Mouse (Mus musculus) gastrocnemius, adult 8-10 months (tissue): Measurements from ENCODE around the gene G6pc. TPM values are rescaled to one million over a fixed set of nuclear protein-coding genes. Genes with fewer than 3 reads are reported as not detected.
"Not testable (repeated sequence)": the region's sequence is repeated elsewhere in the genome, so short reads cannot be mapped to it uniquely, and the experiment has no call there.

Source experiments
- DNase-seq, 2 experiments: peaks; one replicate each; pipeline ENCODE4 v3.0.0; 2022; ENCODE audit warnings: low spot score in 2 of 2
- total RNA-seq, 4 experiments: library from RNA; stranded (reverse); gene quantifications; 2 replicates each; pipeline ENCODE4 v1.2.4; 2022

Gene G6pc
- under 1 TPM in 1 of 4 experiments, not detected in 3; 0.16 TPM for total RNA-seq

DNA sequence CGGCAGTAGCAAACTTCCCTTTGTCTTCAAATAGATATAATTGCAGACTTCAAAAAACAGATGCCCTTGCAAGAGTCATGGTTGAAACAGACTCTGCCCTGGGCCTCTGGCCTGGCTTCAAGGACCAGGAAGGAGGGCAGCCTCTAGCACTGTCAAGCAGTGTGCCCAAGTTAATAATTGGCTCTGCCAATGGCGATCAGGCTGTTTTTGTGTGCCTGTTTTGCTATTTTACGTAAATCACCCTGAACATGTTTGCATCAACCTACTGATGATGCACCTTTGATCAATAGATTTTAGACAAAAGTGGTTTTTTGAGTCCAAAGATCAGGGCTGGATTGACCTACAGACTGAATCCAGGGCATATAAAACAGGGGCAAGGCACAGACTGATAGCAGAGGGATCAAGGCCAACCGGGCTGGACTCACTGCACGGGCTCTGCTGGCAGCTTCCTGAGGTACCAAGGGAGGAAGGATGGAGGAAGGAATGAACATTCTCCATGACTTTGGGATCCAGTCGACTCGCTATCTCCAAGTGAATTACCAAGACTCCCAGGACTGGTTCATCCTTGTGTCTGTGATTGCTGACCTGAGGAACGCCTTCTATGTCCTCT lies at the start of gene G6pc:
Gene G6pc (plus strand): TSS at position 236 of the 610 bp plus-strand sequence.
- no peak for DNase-seq

DNA sequence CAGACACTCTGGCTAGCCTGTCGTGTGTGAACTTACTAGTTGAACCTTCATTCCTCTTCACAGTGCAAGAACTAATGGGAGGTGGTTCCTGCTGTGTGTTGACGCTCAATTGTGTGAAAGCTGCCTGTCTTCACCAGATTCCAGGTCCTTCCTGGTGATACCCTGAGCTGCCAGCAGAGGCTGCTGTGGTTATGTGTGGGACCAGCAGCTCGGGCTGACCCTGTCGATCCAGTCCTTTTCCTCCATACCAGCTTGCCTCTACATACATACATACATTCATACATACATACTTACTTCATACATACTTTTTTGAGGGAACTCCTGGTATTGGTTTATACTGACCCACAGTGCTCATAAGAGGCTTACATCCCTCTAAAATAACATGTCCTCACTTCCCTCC lies 43.8 kb upstream of the G6pc start:
- DNase-seq = peak; percentile 30 to 36

DNA sequence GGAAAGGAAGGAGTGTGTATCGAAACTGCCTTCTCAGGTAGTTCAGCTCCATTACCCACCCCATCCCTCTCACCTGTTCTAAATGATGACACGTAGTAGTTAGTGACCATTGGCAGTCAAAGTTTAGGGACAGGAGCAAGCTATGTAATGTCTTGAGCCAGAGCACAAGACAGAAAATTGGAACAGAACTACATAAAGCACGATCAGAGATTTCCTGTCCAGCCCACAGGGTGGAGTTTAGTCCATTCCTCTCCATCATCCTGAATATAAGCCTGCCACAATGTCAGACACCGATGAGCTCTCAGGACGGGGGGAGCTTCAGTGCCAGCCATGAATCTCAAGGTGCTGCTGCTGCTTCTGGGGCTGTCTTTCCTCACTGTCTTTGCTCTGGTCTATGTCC lies 42.6 kb upstream of the G6pc start, which contains the start of gene Aoc2:
Gene Aoc2 (plus strand): TSS at position 301 of the 400 bp plus-strand sequence.
- no peak for DNase-seq

GRCm38 (mm10) chr11:101325201-101325600 lies 42.2 kb upstream of the G6pc start:
- not testable (repeated sequence) for DNase-seq

GRCm38 (mm10) chr11:101326147-101326546 lies 41.2 kb upstream of the G6pc start:
- no peak for DNase-seq

GRCm38 (mm10) chr11:101327311-101327710 lies 40.0 kb upstream of the G6pc start:
- no peak for DNase-seq

GRCm38 (mm10) chr11:101328941-101329635 lies 38.3 kb upstream of the G6pc start:
- no peak for DNase-seq

GRCm38 (mm10) chr11:101330371-101330924 lies 36.9 kb upstream of the G6pc start, which contains the start of gene Aoc3:
Gene Aoc3 (plus strand): TSS chr11:101330605.
- peak in 1 of 2 experiments; percentile 21 for DNase-seq

- DNase-seq = not testable (repeated sequence)
These were observed 36.4 kb upstream of the G6pc start for GRCm38 (mm10) chr11:101330961-101331360.

DNA sequence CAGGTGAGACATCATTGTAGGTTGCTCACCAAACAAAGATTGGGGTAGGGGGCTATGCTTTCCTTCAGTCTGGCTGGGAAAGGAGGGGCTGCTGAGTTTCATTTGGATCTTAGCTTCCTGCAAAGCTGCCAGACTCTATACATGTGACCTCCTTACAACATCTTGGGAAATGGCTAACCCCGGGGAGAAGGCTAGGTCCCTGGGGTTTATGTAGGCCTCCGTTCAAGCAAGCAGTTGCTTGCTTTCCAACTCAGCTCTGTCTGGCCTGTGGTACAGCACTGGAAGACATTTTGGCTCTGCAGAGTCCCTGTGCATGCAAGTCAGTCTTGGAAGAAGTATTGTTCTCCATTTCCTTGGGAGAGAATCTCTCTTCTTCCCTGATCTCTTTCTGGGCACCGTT lies 34.8 kb upstream of the G6pc start:
- DNase-seq = no peak

- DNase-seq = no peak
These were observed 33.3 kb upstream of the G6pc start for GRCm38 (mm10) chr11:101334023-101334422.

GRCm38 (mm10) chr11:101334516-101334915 lies 32.8 kb upstream of the G6pc start:
- DNase-seq = no peak

DNA sequence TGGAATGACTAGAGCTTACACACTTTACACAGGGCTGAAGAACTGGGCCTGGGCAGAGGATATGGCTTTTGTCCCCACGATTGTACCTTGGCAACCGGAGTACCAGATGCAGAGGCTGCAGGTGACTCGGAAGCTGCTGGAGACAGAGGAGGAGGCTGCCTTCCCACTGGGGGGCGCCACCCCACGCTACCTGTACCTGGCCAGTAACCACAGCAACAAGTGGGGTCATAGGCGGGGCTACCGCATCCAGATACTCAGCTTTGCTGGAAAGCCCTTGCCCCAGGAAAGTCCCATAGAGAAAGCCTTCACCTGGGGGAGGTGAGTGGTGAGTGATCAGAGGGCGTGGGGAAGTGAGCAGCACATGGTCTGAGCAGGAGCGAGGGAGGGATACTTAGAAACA lies 31.7 kb upstream of the G6pc start:
- no peak for DNase-seq

DNA sequence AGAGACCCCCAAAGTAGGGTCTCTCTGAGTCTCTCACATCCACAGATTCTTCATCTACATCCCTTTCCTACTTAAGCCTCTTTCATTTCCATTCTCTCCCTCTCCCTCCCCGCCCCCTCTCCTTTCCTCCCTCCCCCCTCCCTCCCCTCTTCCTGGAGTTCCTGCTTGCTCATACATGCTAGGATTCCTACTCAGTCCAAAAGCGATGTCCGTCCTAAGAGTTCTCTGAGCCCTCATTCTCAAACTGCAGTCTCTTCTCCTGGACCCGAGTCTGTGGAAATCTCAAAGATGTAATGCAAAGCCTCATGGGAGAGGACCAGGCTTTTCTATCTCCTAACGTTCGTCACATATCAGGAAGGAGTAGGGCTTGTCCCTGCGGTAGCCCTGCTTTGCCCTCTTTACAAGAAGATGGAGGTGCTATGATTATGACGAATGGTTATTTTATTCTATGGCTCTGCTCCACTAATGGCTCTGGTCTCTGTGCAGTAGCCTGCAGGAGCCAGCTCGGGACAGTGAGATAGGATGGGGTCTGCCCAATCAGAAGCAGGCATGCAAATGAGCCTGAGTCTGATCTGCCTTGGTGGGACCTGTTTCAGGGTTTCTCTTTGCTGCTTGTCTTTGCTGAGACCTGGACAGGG lies 29.1 kb upstream of the G6pc start:
- no peak for DNase-seq

DNA sequence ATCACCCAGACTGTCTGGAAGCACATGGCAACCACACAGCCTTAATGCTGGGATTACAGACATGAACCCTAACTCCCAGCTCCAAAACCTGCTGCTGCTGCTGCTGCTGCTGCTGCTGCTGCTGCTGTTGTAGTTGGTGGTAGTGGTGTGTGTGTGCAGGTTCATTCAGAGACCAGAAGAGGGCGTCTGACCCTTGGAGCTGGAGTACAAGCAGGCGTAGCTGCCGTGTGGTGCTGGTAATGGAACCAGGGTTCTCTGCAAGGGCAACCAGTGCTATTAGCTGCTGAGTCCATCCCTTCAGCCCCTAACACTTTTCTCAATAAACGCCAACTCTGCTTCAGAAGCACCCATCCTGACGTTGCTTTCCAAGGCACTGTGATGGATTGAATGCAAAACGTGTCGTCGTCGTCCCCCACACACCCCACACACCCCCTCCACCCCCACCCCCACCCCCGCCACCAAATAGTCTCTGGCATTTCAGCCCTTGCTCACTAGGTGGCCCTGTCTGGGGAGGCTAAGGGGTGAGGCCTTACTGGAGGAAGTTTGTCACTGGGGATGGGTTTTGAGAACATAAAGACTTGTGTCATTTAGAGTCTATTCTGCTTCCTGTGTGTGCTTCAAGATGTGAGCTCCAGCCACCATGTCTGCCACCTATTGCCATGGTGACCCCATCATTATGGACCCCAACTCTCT lies 20.1 kb upstream of the G6pc start:
- no peak for DNase-seq

DNA sequence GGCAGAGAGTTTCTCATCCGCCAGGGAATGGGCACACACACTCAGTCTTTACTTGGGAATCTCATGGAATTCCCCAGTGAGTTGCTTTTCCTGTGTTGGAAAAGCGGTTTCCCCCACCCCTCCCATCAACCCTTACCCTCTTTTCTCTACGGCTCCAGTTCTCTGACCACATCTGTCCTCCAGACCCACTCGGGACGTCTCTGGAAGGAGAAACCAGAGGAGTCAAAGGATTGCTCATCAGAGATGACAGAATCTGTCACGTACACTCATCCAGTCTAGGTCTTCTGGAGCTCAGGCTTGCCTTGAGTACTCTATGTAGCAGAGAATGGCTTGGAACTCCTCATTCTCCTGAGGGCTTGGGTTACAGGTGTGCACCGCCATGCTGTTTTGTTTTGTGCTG lies 18.6 kb upstream of the G6pc start:
- no peak for DNase-seq

DNA sequence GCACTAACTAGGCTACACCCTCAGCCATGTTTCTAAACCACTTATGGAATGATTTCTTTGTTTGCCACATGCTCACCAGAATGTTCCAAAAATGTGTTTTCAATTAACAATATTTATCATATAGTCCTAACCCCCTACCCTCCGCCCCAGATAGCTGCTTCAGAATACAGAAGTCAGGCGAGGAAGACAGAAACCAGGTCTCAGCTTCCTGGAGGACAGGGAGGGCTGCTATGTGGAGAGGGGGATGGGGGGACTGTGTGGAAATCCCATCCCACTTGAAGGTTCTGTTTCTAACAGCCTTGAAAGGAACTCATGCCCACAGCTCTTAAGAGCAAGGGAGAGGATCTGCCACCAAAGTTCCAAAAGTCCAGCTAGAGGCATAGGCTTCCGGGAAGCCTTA lies 18.1 kb upstream of the G6pc start:
- DNase-seq = no peak

DNA sequence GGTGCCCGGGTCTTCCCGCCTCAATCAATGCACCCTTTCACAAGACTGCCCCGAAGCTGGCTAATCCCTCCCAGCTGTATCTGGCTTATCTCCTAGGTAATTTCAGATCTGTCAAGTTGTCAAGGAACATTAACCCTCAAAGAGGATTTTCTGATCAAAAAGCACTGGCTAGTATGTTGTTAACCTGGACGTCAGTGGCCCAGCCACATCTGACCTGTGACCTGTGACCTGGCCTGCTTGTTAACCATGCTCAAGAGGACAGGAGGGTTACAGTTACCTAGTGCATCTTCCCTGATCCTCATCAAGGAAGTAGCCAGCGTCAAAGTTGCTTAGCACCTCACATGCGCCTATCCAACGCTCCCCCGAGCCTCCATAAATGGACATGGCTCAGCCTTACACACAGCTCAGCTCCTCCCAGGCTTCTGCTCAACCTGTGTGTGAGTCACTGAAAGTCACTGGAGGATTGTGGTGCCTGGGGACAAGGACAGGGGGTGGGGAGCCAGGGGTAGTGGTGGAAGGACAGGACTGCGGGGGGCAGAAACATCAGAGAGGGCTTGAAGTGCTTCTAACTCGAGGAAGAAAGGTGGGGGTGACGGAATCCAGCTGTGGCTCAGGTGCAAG lies 16.2 kb upstream of the G6pc start:
- no peak for DNase-seq

- DNase-seq = no peak
These were observed 15.6 kb upstream of the G6pc start for GRCm38 (mm10) chr11:101351721-101352111.

- DNase-seq = no peak
These were observed 13.9 kb upstream of the G6pc start for GRCm38 (mm10) chr11:101353436-101353835.

DNA sequence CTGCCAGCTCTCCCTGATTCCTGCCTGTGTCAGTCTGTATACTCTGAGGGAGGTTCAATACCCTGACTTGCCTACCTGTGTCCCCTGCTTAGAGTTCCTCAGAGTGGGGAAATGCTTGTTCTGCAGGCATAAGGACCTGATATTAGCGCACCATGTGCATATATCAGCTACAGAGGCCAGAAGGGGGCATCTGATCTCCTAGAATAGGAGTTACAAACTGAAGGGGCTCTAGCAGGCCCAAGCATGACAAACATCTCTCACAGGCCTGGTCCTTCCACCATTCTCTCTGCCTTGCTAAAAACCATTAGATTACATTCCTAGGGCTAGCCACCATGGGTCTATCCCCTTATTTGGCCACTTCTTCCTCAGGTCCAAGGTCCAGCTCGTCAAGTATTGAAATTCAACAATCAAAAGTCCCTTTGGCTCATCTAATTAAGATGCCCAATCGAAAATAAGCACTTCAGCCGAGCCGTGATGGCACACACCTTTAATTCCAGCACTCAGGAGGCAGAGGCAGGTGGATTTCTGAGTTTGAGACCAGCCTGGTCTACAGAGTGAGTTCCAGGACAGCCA lies 12.8 kb upstream of the G6pc start:
- no peak for DNase-seq
